Mouse (Mus musculus): Measurements from ENCODE around the gene Cps1.

Gene Cps1

DNA sequence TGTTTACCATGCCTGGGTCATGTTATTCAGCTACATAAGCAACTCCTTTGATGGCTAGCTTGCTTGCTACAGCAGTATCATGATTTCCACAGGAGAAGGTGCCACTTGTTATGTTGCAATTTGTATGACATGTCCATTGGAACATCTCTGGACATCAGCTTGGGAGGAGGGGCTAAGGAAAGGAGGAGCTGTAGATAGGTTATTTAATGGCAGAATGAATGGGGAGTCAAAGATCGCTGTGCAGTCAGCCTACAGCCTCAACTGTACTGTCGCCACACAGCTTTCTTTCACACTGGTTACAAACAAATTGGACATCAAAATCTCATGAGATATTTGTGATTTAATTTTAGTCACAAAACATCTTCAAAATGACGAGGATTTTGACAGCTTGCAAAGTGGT lies at the start of gene Cps1:
TSS of gene Cps1 (plus strand) at position 230 of the 400 bp plus-strand sequence.
- DNase-seq (ENCODE audit: extremely low read depth, low read depth): no peak

DNA sequence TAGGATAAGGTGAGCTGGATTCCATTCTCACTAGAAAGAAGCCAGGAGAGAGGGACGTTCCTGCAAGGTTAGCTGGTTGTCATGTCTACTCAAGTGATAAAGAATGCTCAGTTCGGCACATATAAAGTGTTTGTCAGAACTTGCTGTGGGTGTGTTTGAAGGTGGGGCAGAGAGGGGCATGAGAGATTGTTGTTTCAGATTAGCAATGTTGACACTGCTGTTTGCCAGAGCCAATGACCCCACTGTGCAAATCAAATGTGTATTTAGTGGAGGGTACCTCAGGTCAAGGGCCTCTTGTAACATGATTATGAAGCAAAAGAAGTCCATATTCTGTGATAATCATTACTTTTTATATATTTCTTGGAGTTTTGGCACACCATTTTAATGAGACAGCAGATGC lies 45.1 kb upstream of the Cps1 start:
- DNase-seq (ENCODE audit: extremely low read depth, low read depth): no peak

DNA sequence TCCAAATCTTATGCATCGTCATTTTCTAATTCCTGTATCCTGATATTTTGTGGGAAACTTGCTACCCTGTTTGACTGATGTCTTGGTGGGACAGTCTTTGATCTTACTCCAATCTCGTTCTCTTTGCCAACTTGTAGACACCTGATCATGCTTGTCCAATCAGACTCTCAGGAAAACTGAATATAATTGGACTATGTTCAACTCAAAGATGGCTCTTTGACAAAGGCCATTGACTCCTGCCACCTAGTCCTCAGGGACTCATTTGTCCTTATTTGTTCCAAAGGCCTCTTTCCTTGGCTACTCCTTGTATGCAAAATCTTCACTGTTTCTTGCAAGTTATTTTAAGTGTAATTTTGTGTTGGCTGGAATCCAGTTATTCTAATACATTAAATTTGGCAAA lies 44.2 kb upstream of the Cps1 start:
- DNase-seq (ENCODE audit: extremely low read depth, low read depth): no peak

DNA sequence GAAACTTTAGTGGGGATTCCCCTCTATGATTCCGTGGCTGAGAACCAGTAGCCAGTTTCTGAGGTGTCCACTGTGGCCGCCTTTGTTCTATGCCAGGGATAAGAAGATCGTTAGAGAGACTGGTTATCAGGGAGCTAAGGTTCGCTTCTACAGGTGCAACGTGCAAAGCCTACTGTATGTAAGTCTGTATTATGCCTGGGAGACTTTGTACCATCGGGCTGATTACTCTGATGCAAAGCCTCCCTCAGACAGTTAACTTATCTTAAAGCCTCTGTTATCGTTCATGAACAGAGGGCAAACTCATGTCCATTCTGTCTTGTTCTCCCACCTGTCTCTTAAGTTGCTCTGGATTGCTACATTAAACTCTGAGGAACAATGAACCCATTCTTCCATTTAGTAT lies 43.7 kb upstream of the Cps1 start:
- no peak for DNase-seq (ENCODE audit: extremely low read depth, low read depth)

DNA sequence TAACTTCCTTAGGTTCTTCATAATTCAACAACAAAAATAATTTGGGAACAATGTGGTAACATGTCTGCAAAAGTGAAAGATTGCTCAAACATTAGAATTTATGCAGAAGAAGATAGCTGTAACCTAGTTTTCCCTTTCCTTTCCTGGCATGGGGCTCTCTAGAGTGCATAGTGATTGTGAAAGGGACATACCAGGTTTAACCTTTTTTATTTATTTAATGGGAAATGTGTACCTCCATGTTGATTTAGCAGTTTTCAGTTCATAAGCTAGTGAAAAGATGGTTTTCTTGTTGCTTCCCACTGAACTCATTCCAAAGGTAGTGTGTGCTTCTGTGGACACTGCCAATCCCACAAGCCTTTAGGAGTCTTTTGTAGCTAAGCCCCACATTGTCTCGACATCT lies 30.4 kb upstream of the Cps1 start:
- no peak for DNase-seq (ENCODE audit: extremely low read depth, low read depth)

DNA sequence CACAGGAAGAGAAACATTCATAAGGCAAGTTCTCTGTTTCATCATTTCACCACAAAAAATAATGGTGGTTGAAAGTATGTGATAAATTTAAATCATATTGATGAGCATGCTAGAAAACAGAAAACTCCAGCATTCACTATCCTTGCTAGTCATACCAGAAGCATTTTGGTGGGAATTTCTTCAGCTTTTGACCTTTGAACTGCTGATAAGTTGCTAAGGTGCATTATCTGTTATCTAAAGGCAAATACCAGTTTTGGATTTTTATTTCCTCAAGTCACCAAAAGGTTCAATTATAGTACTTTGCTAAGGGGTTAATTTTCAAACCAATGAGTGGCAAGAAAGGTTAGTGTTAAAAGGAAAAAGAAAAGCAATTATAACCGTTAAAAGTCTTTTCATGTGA lies 23.6 kb upstream of the Cps1 start:
- DNase-seq (ENCODE audit: extremely low read depth, low read depth): no peak

DNA sequence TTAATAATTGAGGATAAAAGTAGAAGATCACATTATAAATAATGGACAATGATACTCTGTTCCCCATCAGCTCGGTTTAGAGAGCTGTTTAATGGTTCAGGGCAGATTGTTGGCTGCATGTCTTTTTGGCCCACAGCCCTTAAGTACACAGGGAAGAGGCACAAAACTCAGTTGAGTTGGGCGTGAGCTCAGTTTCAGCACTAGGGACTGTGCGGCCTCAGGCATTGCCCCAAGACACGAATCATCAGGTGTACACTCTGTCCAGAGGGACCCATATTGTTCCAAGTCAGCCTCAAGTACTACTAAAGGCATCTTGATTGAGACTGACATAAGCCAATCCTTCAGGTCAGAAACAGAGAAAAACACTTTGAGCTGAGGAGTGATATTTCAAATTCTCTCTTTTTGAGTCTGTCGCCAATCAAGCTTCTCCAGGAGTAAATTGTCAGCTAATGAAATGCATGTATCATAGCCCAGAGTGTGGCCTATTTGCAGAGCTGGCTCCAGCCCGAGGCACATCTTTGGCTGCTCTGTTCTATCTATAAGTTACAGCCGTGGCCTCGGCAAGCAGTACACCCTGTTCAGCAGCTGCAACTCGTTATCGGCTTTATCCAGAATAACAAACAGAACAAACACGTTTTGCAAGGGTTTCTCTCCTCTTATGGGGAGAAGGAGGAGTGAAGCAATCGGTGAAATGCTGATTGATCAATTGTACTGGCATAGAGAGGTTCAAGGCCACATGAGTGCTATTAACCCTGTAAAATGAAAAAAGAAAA lies 19.2 kb upstream of the Cps1 start:
- DNase-seq (ENCODE audit: extremely low read depth, low read depth): no peak

DNA sequence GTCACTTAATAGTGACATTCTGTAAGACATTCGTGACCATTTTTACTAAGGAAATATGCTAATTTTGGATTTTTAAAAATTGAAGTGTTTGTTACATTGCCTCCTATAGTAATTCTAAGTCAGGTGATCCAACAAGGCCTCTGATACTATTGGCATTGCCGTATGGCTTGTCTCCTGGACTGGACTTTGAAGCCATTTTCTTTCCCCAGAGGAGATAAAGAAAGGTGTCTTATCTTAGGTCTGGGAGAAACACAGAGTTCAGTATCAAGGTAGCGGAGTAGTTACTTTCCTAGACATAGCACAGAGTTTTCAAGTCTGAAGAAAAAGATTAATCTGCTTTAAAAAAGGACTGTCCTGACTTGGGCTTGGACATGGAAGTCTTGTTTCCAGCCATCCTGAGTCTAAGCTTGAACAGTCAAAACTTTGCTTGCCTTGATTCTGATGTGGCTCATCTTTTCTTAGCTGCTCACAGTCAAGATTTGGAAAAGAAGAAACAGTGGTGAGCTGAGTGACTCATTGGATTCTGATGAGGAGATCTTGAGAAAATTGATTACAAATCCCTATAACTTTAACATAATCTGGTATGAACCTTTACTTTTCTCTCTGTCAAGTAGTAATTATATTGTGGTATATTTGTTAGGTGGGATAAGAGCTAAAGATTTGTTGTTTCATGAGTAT lies 11.1 kb upstream of the Cps1 start:
- DNase-seq (ENCODE audit: extremely low read depth, low read depth): no peak

DNA sequence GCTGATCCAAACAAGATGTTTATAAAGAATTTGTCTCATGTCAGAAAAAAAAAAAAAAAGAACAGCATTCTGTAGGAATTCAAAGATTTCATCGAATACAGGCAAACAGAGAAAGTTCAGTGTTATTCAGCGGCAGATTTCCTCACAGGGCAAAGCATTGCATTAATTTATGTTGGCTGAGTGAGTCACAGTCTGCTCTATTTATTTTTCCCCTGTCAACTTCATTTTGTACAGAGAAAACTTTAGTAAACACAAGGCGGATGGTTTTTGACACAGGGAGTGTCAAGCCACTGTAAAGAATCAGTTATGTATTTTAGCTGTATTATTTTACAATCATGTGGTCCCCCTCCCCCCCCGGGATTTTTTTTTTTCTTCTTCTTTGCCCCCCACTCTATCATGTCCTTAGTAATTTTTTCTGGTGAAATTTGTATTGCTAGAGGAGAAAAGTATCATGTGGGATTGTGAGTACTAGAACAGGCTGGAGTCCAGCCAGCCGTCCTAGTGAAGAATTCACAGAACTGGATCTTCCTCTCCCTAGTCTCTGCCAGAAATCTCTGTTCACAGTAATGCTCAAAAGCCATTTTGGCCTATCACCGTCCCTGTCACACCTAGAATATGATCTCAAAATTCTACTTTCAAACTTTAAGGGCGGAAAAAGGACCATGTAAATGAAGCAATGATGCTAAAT lies 9.3 kb upstream of the Cps1 start:
- DNase-seq (ENCODE audit: extremely low read depth, low read depth): no peak

DNA sequence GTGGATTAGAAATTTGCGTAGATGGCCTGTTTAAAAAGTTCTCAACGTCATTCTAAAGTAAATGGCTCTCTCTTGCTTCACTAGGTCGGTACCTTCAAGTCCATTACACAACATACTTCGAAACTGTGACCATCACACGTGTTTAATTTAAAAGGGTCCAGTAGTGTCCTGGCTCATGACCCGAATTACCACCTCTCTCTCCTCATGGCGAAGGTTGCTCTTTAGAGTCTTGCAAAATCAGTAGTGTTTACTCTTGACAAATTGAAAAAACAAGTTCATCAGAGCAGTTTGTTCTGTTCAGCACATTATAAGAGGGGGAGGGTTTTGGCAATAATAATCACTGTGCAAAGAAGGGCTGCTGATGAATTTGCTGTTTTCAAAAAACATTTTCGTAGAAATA lies 6.3 kb upstream of the Cps1 start:
- DNase-seq (ENCODE audit: extremely low read depth, low read depth): no peak

DNA sequence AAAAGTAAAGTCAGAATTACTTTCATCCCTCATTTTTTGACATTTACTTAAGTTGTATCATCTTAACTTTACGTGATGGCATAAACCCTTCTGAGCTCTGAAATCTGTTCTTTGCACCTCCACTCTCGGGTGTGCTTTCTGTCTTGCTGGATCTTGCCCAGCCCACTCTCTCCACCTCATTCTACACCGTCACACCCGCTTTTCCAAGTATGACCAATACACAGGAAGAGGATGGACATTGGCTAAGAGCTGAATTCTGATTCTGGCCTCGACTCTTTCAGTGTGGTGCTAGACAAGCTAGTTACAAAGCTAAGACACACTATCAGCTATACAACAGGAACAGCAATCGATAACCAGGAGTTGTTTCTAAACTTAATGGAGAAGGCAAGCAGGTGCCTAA lies 5.0 kb upstream of the Cps1 start:
- DNase-seq (ENCODE audit: extremely low read depth, low read depth): no peak

DNA sequence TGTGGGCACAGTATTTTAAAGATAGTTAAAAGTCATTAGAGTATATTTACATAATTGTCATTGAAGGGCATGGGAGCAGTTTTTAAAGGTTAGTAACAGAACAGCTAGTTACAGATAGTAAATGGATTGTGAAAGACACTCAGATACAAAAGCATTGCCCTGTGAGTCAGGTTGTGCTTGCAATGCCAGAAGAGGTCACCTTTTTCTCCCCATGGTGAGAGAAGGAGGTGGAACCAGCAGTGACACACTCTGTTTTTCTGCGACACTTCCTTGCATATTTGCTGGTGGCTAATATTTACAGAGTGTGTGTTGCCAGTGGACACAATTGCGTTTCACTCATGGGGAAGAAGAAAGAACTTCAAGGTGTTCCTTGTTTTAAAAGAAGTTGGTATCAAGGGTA lies 2.6 kb downstream of the Cps1 start:
- DNase-seq (ENCODE audit: extremely low read depth, low read depth): no peak

DNA sequence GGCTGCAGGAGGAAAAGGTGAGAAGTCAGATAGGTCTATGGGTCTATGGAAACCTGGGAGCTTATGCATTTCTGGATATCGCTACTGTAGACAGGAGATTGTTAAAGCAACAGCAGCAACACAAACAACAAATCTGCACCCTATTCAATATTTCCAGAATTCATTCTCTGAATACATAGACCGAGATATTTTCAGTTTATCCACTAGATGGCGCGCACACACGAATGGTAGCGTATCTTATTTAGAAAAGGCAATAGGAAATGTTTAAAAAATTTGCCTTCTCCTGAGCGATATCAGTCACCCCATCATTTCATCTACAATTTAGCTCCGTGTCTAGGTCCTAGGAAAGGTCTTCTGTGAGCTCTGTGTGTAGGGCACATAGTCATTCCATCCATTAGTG lies 21.1 kb downstream of the Cps1 start:
- DNase-seq (ENCODE audit: extremely low read depth, low read depth): peak; percentile 2

DNA sequence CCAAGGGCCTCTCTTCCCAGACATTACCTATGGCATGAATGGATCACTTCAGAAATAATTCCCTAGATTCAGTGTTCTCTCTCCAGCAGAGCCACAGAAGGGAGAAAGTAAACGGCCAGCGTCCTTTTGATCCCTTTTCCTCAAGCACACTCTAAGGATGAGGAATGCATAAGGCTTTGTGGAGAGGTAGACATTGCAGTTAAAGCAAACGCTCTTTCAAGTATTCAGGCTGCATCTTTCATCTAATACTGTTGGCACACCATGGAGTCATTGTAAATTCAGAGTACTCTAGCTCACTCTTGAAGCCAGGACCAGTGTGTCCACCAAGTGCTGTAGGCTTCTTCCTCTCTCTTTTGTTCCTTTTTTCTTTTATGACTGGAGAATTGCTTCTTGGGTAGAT lies 28.4 kb downstream of the Cps1 start:
- DNase-seq (ENCODE audit: extremely low read depth, low read depth): no peak

DNA sequence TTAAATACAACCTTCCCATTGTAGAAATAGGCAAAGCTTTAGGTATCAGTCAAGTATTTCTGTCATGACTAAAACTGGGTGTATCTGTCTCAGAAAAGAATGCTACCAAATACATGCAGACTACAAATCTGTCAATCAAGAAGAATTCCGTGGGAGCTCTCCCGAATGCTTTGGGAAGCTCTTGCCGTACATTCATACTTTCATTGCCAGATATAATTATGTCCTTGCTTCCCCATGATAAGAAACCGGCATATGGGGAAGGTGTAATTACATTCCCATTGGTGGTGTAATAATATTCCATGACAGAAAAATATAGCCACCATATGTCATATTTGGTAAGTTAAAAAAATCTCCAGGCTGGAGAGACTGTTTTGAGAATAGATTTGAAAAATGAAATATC lies 44.5 kb downstream of the Cps1 start:
- DNase-seq (ENCODE audit: extremely low read depth, low read depth): no peak

DNA sequence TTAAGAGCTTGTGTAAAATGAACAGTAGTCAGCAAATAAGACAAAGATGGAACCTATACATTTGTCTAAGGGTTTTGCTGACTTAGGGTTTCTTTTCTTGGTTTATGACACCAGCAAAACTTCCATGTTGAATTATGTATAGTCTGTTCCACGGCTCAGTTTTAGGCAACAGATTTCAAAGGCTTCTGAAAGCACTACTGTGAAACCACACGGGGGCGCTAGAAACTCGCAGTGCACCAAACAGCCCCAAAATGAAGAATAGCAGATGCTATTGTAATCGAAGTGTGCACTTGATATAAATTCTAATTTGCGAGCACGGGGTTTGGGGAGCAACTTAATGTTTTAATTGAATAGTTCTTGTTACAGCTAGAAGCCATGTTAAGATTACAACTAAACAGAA lies 58.3 kb downstream of the Cps1 start:
- peak; percentile 7 for DNase-seq (ENCODE audit: extremely low read depth, low read depth)

DNA sequence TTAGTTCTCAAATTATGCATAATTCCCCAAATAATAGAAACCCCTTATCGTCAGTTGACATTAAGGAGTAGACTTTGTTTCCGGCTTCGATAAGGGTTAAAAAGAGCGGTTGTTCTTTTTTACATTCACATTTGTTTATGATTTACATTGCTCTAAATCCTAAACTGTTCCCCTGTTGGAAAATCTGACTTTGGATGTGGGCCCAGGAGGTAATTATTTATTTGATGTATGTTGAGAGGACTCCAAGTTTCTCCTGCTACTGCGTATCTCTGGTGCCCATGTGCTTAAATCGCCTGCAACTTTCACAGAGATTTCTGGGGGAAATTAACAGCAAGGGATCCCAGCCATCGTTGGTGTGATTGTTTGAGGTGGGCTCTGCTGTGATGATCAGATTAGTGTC lies 59.4 kb downstream of the Cps1 start:
- DNase-seq (ENCODE audit: extremely low read depth, low read depth): no peak

DNA sequence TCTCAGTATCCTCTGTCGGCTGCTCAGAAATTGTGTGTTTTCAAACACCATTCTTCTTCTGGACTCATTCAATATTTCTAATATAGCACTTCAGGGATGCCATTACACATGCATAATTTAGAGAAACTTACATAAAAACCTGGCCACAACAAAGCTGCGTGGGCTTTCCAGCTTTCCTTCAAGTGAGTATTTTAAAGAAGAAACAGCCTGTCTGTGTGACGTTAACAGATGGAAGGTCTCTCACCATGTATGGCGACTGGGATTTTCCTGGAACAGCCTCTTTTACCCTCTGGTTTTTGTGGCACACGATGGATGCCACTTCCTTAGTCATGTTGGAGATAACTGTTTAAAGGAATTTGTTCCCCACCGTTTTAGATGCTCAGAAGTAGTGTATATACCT lies 60.7 kb downstream of the Cps1 start:
- no peak for DNase-seq (ENCODE audit: extremely low read depth, low read depth)

DNA sequence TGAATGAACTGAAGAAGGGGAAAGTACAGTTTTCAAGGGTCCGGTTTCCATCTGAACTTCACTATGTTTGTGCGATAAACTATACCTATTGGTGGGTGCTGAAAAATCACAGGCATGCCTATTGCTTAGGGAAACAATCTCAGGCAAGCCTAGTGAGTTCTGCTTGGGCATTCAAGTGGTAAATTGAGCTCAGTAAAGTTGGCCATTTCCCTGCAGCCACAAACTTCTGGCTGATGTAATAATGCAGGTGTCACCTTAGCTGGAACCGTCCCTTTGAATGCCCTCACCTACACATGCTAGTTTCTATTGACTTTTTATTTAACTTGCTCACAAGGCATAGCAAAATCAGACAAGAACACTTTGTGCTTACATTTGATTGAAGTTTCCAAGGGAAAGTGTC lies 61.3 kb downstream of the Cps1 start:
- DNase-seq (ENCODE audit: extremely low read depth, low read depth): no peak

DNA sequence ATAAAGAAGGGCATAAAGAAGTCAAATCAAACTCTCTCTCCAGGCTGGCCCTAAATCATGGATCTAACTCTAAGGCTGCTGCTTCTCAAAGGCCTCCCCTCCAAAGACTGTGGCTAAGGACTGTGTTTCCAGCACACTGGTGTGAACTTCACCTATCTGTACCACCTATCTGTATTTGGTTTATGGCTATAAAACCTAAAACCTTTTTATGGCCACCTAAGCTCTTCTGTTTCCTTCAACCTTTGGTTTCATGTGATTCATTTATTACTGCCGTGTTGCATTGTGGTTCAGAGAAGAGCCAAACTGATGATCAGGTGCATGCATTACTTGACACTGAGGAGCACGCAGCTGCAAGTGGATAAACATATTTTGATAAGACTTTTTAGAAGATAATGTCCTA lies 74.5 kb downstream of the Cps1 start:
- DNase-seq (ENCODE audit: extremely low read depth, low read depth): no peak

DNA sequence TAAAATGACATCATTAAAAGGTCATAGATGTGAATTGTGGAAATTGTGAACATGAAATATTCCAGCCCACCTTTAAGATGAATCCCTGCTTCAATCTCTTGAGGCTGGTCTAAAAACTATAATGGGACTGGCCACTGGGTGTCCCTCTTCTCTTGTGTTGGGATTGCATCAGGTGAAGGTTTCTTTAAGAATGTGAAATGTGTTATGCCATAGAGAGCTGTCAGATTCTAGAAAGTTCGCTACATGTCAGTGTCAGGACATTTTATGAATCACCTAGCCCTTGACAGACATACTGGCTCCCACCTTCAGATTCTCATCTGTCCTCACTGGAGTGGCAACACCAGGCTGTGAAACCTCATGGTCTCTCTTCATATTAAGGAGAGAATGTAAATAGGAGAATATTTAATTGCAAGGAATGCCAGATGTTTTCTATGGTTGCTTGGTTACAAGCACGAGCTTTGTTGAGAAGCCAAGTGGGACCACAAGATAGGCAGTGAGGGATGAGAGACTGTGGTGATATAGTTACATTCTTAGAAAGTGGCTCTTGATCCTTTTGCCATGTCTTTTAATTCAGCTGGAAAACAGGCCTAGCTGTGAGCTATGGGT lies 95.6 kb downstream of the Cps1 start:
- DNase-seq (ENCODE audit: extremely low read depth, low read depth): no peak

DNA sequence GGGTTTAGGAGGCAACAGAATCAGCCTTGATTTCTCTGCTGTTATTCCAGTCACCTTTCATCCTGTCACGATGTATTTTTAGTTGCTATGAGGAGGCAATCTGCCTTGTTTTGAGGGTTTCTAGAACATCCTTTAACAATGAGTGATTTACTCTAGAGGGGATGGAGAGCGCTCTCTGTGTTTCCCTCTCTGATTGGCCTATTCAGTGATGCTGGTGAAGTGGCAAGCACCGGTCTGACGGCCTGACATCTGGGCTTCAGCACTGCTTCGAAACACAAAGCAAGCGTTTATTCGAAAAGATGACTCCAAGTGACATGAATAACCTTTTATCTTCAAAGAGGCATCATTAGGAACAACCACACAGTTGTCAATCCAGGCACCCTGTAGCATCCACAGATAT lies 100.8 kb downstream of the Cps1 start:
- DNase-seq (ENCODE audit: extremely low read depth, low read depth): no peak

Measured in MEL-GATA-1-ER (cell line).